Mouse (Mus musculus): ENCODE measurements around the gene Cplx3. TPM values are rescaled to one million over a fixed set of nuclear protein-coding genes. Genes with fewer than 3 reads are reported as not detected.

Gene Cplx3
- polyA plus RNA-seq, 1 experiment from 2014 or later = not detected

DNA sequence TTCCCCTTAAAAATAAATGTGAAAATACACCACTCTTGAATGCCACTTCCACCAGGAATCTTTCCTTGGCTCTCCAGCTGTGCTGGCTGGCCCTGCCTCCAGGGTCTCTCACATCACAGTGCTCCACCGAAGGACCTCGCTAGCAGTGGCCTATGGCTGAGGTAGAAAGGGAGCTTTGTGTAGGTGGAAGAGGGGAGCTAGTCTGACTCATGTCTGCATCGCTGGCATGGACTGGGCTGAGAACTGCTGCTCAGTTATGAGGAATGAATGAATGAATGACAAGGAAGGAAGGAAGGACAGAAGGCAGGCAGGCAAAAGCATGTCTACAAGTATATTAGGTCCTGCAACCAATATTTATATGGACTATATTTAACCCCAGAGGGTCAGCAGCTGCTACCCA lies 31.2 kb upstream of the Cplx3 start:
- Histone ChIP-seq H3K27me3 (replicated peaks) (no peaks in the 10 kb centered on the region), H3K27ac (peak overlapping the region; percentile 92), H3K36me3 (0 out of 2 replicates have a peak, but pooled peaks cover 10% of the 10 kb centered on the region), H3K4me3 (replicated peaks) (no peak overlapping the region), H3K4me2 (peak overlapping the region; percentile 63), H3K9me3 (no peaks in the 10 kb centered on the region), H3K9ac (no peak overlapping the region), H3K4me1 (peaks cover 63% of the 10 kb centered on the region)
- ATAC-seq (ENCODE audit: insufficient read depth, low FRiP score, low read depth) = no peak
- 54% methylated on average over 3 of the region's 3 CpGs for WGBS

DNA sequence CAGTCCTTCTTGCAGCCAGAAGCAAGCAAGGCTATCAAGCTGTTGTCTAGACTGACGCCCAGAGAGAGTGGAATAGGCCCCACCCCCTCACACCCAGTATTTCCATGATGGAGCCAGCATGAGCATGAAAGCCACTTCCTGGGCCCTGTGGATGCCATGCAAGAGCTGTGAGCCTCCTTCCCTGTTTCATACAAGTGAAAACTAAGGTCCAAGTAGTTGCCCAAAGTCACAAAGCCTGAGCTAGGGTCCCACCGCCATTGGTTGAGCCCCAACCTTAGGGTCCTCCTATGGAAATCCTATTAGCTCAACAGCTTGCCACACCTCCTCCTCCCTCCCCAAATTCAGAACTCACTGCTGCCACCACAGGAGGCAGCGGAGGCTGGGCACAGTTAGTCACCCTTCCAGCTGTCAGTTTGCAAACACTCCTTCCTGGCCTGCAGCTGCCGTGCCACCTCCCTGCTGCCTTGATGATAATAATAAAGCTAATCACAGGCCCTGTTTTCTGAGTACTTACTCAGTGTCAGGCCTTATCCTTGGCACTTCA lies 27.5 kb upstream of the Cplx3 start:
- WGBS = 34% methylated on average over 4 of the region's 4 CpGs
- Histone ChIP-seq H3K4me3 (replicated peaks) (no peak overlapping the region), H3K9me3 (no peaks in the 10 kb centered on the region), H3K9ac (no peak overlapping the region), H3K36me3 (peaks cover 27% of the 10 kb centered on the region), H3K27ac (peak overlapping the region; percentile 18; the same call in 1 of the 2 replicates), H3K27me3 (replicated peaks) (no peaks in the 10 kb centered on the region), H3K4me1 (peaks cover 30% of the 10 kb centered on the region), H3K4me2 (no peak overlapping the region)
- no peak for ATAC-seq (ENCODE audit: insufficient read depth, low FRiP score, low read depth)

DNA sequence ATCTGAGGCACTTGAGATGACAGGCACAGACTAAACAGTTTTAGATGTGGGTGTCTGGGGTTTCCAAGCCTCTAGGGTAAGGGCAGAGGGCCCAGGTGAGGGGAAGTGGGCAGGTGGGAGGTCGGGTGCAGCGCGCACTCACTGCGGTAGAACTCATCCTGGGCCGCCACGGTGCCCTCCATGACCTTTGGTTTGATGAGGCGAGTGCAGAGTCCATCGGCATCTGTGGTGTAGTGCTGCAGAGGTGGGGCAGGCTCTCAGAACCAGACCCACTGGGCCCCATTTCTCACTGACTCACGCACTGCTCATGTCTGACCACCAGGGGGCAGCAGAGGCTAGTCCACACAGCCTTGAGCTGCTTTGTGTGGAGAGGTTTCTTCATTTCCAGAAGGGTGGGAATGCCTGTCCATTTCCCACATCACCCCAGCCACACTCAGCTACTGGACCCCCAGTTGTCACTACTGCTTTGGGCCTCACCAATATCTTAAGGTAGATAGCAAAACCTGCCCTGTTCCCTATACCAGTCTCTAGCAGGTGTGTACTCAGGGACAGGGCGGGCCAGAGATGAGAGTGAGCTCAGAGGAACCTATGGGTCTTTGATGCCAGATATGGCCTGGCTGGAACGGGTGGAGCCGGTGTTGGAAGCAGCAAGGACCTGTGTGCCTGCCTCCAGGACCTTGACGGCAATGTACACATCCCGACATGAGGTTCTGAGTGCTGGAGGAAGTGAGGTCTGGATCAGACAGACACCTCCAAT lies 23.2 kb upstream of the Cplx3 start:
- no peak overlapping the region for H3K4me2 ChIP-seq
- peak; percentile 47 for ATAC-seq (ENCODE audit: insufficient read depth, low FRiP score, low read depth)
- peaks cover 13% of the 10 kb centered on the region; the same call in 1 of the 2 replicates for H3K4me1 ChIP-seq
- H3K9me3 ChIP-seq = no peaks in the 10 kb centered on the region
- H3K27ac ChIP-seq = no peak overlapping the region
- 59% methylated on average over 14 of the region's 14 CpGs for WGBS
- peaks cover 68% of the 10 kb centered on the region for H3K36me3 ChIP-seq
- no peaks in the 10 kb centered on the region for H3K27me3 ChIP-seq (replicated peaks)
- no peak overlapping the region for H3K4me3 ChIP-seq (replicated peaks)
- H3K9ac ChIP-seq = no peak overlapping the region

DNA sequence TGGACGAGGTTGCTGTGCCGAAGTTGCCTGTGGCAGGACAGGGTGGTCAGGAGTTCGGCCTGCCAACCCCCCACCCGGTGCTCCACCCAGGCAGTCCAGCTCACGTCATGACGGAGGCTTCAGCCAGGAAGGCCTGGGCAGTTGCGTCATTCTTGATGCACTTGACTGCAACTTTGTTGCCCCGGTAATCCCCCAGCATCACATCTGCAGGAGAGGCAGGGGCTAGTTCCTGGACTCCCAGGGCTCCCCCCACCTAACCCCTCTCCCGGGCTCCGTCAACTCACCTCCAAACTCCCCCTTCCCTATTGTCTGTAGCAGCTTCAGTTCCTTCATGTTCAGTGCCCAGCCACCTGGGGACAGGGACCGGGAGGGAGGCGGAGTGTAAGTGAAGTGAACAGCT lies 22.6 kb upstream of the Cplx3 start:
- Histone ChIP-seq H3K4me2 (no peak overlapping the region), H3K9me3 (no peaks in the 10 kb centered on the region), H3K4me1 (peaks cover 10% of the 10 kb centered on the region; the same call in 1 of the 2 replicates), H3K27ac (no peak overlapping the region), H3K9ac (no peak overlapping the region), H3K36me3 (peaks cover 68% of the 10 kb centered on the region), H3K27me3 (replicated peaks) (no peaks in the 10 kb centered on the region), H3K4me3 (replicated peaks) (no peak overlapping the region)
- ATAC-seq (ENCODE audit: insufficient read depth, low FRiP score, low read depth) = no peak
- 89% methylated on average over 12 of the region's 12 CpGs for WGBS

DNA sequence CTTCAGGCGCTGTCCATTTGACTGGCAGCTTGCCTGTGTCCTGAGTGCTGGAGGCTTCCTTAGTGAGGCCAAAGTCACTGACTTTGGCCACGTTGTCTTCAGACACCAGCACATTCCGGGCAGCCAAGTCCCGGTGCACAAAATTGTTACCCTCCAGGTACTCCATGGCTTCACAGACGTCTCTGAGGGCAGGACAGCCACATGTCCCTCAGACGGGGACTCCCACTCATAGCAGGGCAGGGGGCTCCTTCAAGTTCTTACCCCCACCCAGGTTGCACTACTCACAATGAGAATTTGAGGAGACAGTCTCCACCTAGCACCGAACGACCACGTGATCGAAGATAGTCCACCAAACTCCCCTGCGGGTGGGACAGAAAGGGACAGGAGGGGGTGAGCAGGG lies 21.8 kb upstream of the Cplx3 start:
- Histone ChIP-seq H3K4me3 (replicated peaks) (no peak overlapping the region), H3K27me3 (replicated peaks) (no peaks in the 10 kb centered on the region), H3K9ac (no peak overlapping the region), H3K27ac (no peak overlapping the region), H3K4me2 (no peak overlapping the region), H3K9me3 (no peaks in the 10 kb centered on the region), H3K4me1 (peaks cover 5% of the 10 kb centered on the region; the same call in 1 of the 2 replicates), H3K36me3 (peaks cover 66% of the 10 kb centered on the region)
- ATAC-seq (ENCODE audit: insufficient read depth, low FRiP score, low read depth) = no peak
- WGBS = 90% methylated on average over 11 of the region's 11 CpGs

DNA sequence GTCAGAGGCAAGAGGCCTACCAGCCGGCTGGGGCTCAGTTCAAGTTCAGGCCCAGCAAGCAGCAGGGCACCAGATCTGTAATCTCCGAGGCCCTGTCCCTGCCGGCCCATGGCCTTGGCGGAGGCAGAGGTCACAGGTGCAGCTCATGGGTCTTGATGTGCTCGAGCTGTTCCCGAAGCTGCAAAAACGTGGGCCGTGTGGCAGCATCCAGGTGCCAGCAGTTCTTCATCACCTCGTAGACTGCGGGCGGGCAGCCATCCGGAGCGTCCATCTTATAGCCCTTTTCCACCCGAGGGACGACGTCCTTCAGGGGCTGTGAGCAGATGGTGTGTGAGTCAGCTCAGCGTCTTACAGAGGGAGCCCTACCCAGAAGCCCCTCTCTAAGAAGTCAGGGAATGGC lies 21.1 kb upstream of the Cplx3 start:
- Histone ChIP-seq H3K4me3 (replicated peaks) (no peak overlapping the region), H3K27ac (no peak overlapping the region), H3K9ac (no peak overlapping the region), H3K9me3 (no peaks in the 10 kb centered on the region), H3K4me1 (peaks cover 4% of the 10 kb centered on the region; the same call in 1 of the 2 replicates), H3K36me3 (peaks cover 66% of the 10 kb centered on the region), H3K4me2 (no peak overlapping the region), H3K27me3 (replicated peaks) (no peaks in the 10 kb centered on the region)
- no peak for ATAC-seq (ENCODE audit: insufficient read depth, low FRiP score, low read depth)
- 92% methylated on average over 17 of the region's 17 CpGs for WGBS

DNA sequence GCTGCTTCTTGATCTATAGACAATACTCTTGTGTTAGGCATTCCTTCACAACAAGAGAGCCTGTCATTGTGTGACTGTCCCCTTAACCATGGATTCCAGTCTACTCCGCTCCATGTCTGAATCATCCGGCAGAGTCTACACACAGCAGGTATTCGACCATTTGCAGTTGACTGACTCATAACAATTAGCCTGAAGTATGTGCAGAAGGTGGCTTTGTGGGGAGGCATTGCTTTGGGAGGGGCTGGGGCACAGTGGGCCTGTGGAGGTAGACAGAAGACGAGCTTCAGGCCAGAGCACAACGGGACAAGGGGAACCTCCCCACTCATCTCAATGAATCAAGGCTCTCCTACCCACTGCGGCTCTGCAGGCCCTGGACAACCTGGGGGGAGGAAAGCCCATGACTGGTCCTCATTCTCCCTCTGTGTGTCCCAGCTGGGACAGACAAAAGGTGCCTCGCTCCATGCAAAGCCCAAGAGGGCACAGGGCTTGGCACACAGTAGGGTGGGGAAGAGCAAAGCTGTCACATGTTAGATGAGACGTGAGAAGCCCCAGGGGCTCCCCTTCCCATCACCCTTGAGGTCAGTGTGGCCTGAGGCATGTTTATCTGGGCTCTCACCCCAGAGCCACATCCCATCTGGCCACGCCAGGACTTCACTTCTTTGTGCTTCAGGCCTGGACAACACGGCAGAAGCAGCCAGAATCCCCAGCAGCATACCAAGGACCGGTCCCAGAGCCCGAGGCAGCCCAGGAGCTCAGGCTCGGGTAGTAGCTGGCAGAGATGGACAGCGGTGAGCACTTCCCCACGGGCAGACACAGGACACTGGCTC lies 19.8 kb upstream of the Cplx3 start:
- H3K27ac ChIP-seq = no peak overlapping the region
- H3K36me3 ChIP-seq = peaks cover 57% of the 10 kb centered on the region
- H3K9ac ChIP-seq = no peak overlapping the region
- H3K4me1 ChIP-seq = no peaks in the 10 kb centered on the region; the same call in 1 of the 2 replicates
- no peak overlapping the region for H3K4me3 ChIP-seq (replicated peaks)
- WGBS = 87% methylated on average over 15 of the region's 15 CpGs
- H3K27me3 ChIP-seq (replicated peaks) = no peaks in the 10 kb centered on the region
- ATAC-seq (ENCODE audit: insufficient read depth, low FRiP score, low read depth) = no peak
- no peaks in the 10 kb centered on the region for H3K9me3 ChIP-seq
- H3K4me2 ChIP-seq = no peak overlapping the region

DNA sequence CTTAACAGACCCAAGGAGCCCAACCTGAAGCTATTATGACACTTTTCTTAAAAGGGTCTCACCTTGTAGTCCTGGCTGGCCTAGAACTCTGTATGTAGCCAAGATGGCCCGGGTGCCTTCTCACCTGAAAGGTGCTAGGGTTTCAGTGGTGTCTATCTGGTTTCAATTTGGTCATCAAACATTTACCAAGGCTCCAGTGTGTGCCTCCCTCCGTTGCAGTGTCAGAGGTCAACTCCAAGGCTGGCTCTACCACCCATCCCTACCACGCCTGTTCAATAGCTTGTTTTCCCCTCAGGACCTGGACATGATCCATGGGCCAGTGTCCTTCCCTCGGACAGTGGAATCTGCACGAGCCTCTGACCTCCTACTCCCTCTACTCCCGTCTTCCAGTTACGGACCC lies 18.2 kb upstream of the Cplx3 start:
- no peak for ATAC-seq (ENCODE audit: insufficient read depth, low FRiP score, low read depth)
- H3K9me3 ChIP-seq = no peaks in the 10 kb centered on the region
- no peak overlapping the region for H3K9ac ChIP-seq
- no peaks in the 10 kb centered on the region; the same call in 1 of the 2 replicates for H3K4me1 ChIP-seq
- H3K4me2 ChIP-seq = no peak overlapping the region
- no peaks in the 10 kb centered on the region for H3K27me3 ChIP-seq (replicated peaks)
- no peak overlapping the region for H3K4me3 ChIP-seq (replicated peaks)
- 76% methylated on average over 7 of the region's 7 CpGs for WGBS
- no peak overlapping the region for H3K27ac ChIP-seq
- H3K36me3 ChIP-seq = peaks cover 45% of the 10 kb centered on the region

DNA sequence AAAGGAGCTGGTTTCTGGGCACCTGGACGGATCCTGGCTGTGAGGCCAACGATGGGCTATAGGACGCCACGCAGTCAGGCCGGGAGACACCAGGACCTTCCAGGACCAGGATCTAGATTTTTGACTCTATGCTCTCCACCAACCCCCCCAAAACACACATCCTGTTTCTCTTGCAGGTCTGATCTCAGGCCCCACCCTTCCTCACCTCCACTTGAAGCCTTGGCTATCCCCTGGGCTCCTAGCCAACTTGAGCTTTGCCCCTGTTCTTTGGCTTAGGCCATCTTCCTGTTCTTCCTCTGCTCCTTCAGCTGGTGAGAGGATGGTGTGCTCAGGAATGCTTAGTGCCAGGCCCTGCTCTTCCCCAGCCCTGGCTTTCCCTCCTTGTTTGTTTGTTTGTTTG lies 14.6 kb upstream of the Cplx3 start, which contains the start of gene Lman1l:
Gene Lman1l (minus strand): TSS at position 101 of the 400 bp plus-strand sequence.
- Histone ChIP-seq H3K9me3 (no peaks in the 10 kb centered on the region), H3K27me3 (replicated peaks) (no peaks in the 10 kb centered on the region), H3K4me2 (no peak within 1 kb of the TSS), H3K36me3 (peaks cover 12% of the 10 kb centered on the region), H3K4me1 (no peaks in the 10 kb centered on the region; the same call in 1 of the 2 replicates), H3K9ac (no peak within 1 kb of the TSS), H3K27ac (no peak within 1 kb of the TSS), H3K4me3 (replicated peaks) (no peak within 1 kb of the TSS)
- WGBS = 92% methylated on average over 5 of the region's 5 CpGs
- no peak for ATAC-seq (ENCODE audit: insufficient read depth, low FRiP score, low read depth)

DNA sequence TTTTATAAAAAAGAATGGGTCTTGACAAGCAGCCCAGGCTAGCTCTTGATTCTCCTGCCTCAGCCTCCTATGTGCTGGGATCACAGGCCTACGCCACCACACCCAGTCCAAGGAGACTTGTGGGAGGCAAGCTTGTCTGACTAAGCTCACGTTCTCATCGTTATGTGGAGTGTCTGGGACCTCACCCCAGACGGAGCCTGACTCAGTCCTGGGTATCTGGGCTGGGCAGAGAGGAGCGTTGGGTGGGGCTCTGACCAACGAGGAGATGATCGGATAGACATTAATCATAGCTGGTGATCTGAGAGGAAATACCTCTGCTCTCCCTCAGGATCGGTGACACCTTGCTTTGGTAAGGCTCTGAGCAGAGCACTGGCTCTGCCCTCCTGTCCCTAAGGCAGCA lies 12.8 kb upstream of the Cplx3 start:
- Histone ChIP-seq H3K36me3 (no peaks in the 10 kb centered on the region), H3K4me2 (no peak overlapping the region), H3K4me1 (no peaks in the 10 kb centered on the region), H3K27me3 (replicated peaks) (no peaks in the 10 kb centered on the region), H3K9ac (no peak overlapping the region), H3K27ac (no peak overlapping the region), H3K9me3 (no peaks in the 10 kb centered on the region), H3K4me3 (replicated peaks) (no peak overlapping the region)
- 69% methylated on average over 8 of the region's 8 CpGs for WGBS
- no peak for ATAC-seq (ENCODE audit: insufficient read depth, low FRiP score, low read depth)

DNA sequence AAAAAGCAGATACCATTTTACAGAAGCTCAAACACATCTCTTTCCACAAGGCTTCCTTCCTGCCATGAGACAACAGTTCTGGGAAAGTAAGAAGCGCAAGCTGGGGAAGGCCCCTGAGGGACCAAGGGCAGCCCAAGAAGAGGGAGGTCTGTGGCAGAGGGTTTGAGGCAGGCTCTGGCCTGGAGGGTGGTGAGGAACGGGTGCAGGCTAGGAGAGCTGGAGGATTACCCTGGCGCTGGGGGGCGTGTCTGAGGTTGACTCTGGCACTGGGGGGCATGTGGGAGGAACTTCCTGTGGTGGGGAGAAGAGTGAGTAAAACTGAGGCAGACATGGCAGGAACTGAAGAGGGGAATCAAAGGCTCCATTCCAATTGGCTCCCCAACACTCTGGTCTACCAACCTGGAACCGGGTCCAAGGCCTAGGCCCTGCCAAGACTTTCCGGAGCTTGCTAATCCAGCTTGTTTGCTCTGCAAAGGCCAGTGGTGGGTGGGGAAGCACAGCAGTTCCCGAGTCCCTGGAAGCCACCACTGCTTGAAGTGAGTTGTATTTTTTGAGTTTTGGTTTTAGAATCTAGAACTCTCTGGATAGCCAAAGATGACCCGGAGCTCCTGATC lies 11.6 kb upstream of the Cplx3 start:
- H3K36me3 ChIP-seq = no peaks in the 10 kb centered on the region
- no peak overlapping the region for H3K4me3 ChIP-seq (replicated peaks)
- no peaks in the 10 kb centered on the region for H3K27me3 ChIP-seq (replicated peaks)
- 67% methylated on average over 8 of the region's 8 CpGs for whole genome bisulfite sequencing
- H3K9ac ChIP-seq = no peak overlapping the region
- no peaks in the 10 kb centered on the region for H3K4me1 ChIP-seq
- no peak overlapping the region for H3K4me2 ChIP-seq
- no peak overlapping the region for H3K27ac ChIP-seq
- no peak for ATAC-seq (ENCODE audit: insufficient read depth, low FRiP score, low read depth)
- H3K9me3 ChIP-seq = no peaks in the 10 kb centered on the region

Measured in stomach, embryonic 15.5 days (tissue).